Mouse (Mus musculus) small intestine, adult 2 months (tissue): ENCODE measurements around the gene Slc22a23.

Experiments
- CTCF ChIP-seq: fragments of 200-500 bp; IDR thresholded peaks from 2 replicates; pipeline ENCODE4 v1.5.1; 2012; ENCODE audit warnings: low read depth, mild to moderate bottlenecking, control low read depth, inconsistent platforms, low read length, moderate library complexity, mixed read lengths; ENCODE audit not compliant: insufficient replicate concordance, insufficient read length; ENCODE audit errors: extremely low read depth
- POLR2A ChIP-seq: fragments of 200-500 bp; IDR thresholded peaks from 2 replicates; pipeline ENCODE4 v1.6.1; 2012; ENCODE audit warnings: low read depth, mild to moderate bottlenecking, control low read depth, inconsistent platforms, low read length, moderate library complexity

DNA sequence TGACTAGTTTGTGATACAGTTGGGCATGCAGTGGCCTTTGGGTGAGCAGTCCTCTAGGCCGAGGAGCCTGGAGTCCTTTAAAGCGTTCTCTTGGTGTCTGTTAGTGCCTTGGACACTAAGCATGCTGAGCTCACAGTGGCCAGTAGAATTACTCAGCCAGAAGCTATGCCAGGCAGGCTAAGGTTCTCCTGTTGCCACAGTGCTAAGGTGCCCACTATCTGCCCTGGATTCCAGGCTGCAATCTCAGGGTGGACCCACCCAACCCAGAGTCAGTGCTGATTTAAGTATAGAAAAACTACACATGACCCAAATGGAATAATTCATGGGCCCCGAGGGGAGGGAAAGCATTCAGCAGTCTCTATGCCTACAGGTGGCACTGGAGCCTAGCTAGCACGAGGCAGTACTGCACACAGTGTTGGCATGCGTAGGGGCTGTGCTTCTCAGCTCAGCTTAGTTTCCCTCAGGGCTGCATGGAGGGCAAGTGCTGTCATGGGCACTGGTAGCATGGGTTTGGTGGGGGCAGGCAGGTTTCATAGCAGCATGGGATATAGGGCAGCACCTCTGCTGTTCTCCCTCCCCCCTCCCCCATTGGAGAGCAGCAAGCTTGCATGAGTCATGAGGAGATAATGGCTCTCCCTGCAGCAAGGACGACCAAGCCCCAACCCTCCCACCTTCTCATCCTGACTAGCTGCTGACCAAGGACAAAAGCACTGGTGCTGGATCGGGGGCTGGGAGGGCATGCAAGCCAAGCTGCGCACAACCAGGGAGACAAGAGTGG is 152.4 kb downstream of the Slc22a23 start:
- TF ChIP-seq POLR2A, result no peak
- no peak for TF ChIP-seq CTCF
